Mouse (Mus musculus) bone marrow, adult 2 months (tissue): Measurements from ENCODE around the gene Anapc15-ps.

Experiments used
- CTCF ChIP-seq: fragments of 200-500 bp; IDR thresholded peaks from 2 replicates; pipeline ENCODE4 v1.5.1; 2011; ENCODE audit warnings: low read length, control low read depth; ENCODE audit not compliant: control insufficient read depth, insufficient read depth
- POLR2A ChIP-seq: fragments of 200-500 bp; IDR thresholded peaks from 2 replicates; pipeline ENCODE4 v1.6.1; 2011; ENCODE audit warnings: low read depth, mild to moderate bottlenecking, control low read depth, low read length, borderline replicate concordance; ENCODE audit not compliant: control insufficient read depth

GRCm38 (mm10) chr10:95667371-95668030 is 5.8 kb downstream of the Anapc15-ps start:
- TF ChIP-seq POLR2A (no peak), CTCF (no peak)
